Mouse (Mus musculus) activated CD4-positive, CD25-positive, alpha-beta regulatory T cell, adult 4 months (primary cell): ENCODE results near the gene Zkscan16. TPM values are rescaled to one million over a fixed set of nuclear protein-coding genes. Genes with fewer than 3 reads are reported as not detected.

Experiments used
- ATAC-seq: one replicate; pipeline ENCODE4 v1.8.0; 2017
- polyA plus RNA-seq, 2 experiments: library from polyadenylated mRNA; unstranded; fragments of 100-300 nt; shearing (Covaris generic); gene quantifications; one replicate each; pipeline ENCODE4 v1.2.1; 2017

Zkscan16 gene
- not detected for polyA plus RNA-seq

GRCm38 (mm10) chr4:58943420-58944205 is at the start of gene Zkscan16:
TSS of gene Zkscan16 (plus strand) at chr4:58943628.
- peak; percentile 32 for ATAC-seq

- no peak for ATAC-seq
Observed at GRCm38 (mm10) chr4:58894399-58894798, 49.0 kb upstream of the Zkscan16 start.

- ATAC-seq: no peak
Observed at GRCm38 (mm10) chr4:58897436-58897835, 46.0 kb upstream of the Zkscan16 start.

- peak; percentile 54 for ATAC-seq
Observed at GRCm38 (mm10) chr4:58898318-58898717, 45.1 kb upstream of the Zkscan16 start.

GRCm38 (mm10) chr4:58907453-58907852 is 36.0 kb upstream of the Zkscan16 start:
- ATAC-seq: no peak

GRCm38 (mm10) chr4:58910175-58911068 is 33.0 kb upstream of the Zkscan16 start:
- ATAC-seq: no peak

GRCm38 (mm10) chr4:58911069-58911830 is 32.2 kb upstream of the Zkscan16 start:
- ATAC-seq: peak; percentile 36

- peak; percentile 48 for ATAC-seq
Observed at GRCm38 (mm10) chr4:58911831-58912628, 31.4 kb upstream of the Zkscan16 start.

GRCm38 (mm10) chr4:58912629-58913335 is 30.6 kb upstream of the Zkscan16 start, which contains the start of gene Ecpas:
TSS of gene Ecpas (minus strand) at chr4:58912749.
- ATAC-seq: peak; percentile 58

- ATAC-seq: no peak
Observed at GRCm38 (mm10) chr4:58913336-58914026, 29.9 kb upstream of the Zkscan16 start.

- no peak for ATAC-seq
Observed at GRCm38 (mm10) chr4:58915081-58915826, 28.2 kb upstream of the Zkscan16 start.

GRCm38 (mm10) chr4:58923933-58924332 is 19.5 kb upstream of the Zkscan16 start:
- ATAC-seq: no peak

- no peak for ATAC-seq
Observed at GRCm38 (mm10) chr4:58925664-58926063, 17.8 kb upstream of the Zkscan16 start.

GRCm38 (mm10) chr4:58926120-58926519 is 17.3 kb upstream of the Zkscan16 start:
- ATAC-seq: no peak

- no peak for ATAC-seq
Observed at GRCm38 (mm10) chr4:58927661-58928060, 15.8 kb upstream of the Zkscan16 start.

GRCm38 (mm10) chr4:58932541-58932940 is 10.9 kb upstream of the Zkscan16 start:
- no peak for ATAC-seq

GRCm38 (mm10) chr4:58934308-58934707 is 9.1 kb upstream of the Zkscan16 start:
- ATAC-seq: no peak

GRCm38 (mm10) chr4:58934746-58935476 is 8.5 kb upstream of the Zkscan16 start:
- ATAC-seq: peak; percentile 76

- ATAC-seq: no peak
Observed at GRCm38 (mm10) chr4:58935846-58936245, 7.6 kb upstream of the Zkscan16 start.
